Mouse (Mus musculus): Measurements from ENCODE around the gene Vps8.
A peak's percentile ranks its signal among the peaks of the same experiment; 100 is the strongest.

GRCm38 (mm10) chr16:21392099-21392498 is 30.8 kb upstream of the Vps8 start:
- TF ChIP-seq CTCF (IDR thresholded peaks at IDR 0.05; ENCODE audit: low read depth, low read length), result peak; percentile 54
- TF ChIP-seq GATA1 (IDR thresholded peaks at IDR 0.05; ENCODE audit: borderline replicate concordance, low read length), result no peak
- no peak for TF ChIP-seq TAL1 (conservative IDR thresholded peaks at IDR 0.05; ENCODE audit: low read depth, low read length)
